Mouse (Mus musculus) embryonic stem cell, embryonic (primary cell): ENCODE data around the gene Hnrnpr.

Experiments used
- CTCF ChIA-PET, 4 experiments: fragments of 300-600 bp in 2 of 4; fragments of 350-600 bp in 2 of 4; sonication (Branson Sonifier 250); formaldehyde crosslinking; loops; one replicate each; lab custom pipeline; 2022; ENCODE audit warnings: inconsistent platforms in 2 of 4; lab: Charles Lee
- POLR2A ChIA-PET, 4 experiments: fragments of 300-600 bp in 2 of 4; fragments of 350-600 bp in 2 of 4; sonication (Branson Sonifier 250); formaldehyde crosslinking; loops; one replicate each; lab custom pipeline; 2022; ENCODE audit warnings: antibody characterized with exemption in 4 of 4, inconsistent platforms in 1 of 4; lab: Charles Lee

Gene Hnrnpr

GRCm38 (mm10) chr4:136310229-136311041, at the start of gene Hnrnpr:
Gene Hnrnpr (plus strand): TSS chr4:136310942.
- ChIA-PET POLR2A (interaction anchor here (0.5 to 3.3 kb wide), 37 partner anchors 10 to 1650 kb away, joined by 3 to 21 read pairs (median 3); partner anchors contain the start of genes Asap3 (in 2 of the 4), Tcea3 (in 2 of the 4) and Zfp46 (in 1 of the 4)), CTCF (interaction anchor here in 2 of 4 experiments (0.5 to 0.7 kb wide), 3 partner anchors 50 to 67 kb away, joined by 3 to 9 read pairs (median 3); no protein-coding TSS in a partner anchor)

DNA sequence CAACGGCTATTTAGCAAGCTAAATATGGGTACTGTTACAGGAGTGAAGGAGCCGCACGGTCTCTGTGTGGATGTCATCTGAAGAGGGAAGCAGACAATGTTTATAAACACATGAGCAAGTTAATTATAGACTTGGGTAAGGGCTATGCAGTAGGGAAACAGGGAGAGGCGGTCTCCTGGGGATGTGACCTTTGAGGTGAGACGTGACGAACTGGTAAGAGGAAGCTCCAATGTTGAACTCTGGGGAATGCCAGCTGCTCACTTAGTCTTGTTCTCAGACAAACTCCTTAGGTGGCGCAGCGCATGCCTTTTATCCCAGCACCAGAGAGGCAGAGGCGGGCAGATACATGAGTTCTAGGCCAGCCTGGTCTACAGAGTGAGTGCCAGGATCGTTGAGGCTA, 48.8 kb upstream of the Hnrnpr start:
- ChIA-PET POLR2A (interaction anchor here in 2 of 4 experiments (1.1 to 2.0 kb wide), 4 partner anchors 10 to 28 kb away, joined by 3 to 5 read pairs (median 4); partner anchors contain the start of gene Tcea3 (in 1 of the 2)), CTCF (interaction anchor here in 2 of 4 experiments (0.5 to 4.5 kb wide), 3 partner anchors 21 to 43 kb away, joined by 3 to 46 read pairs (median 19); no protein-coding TSS in a partner anchor)

DNA sequence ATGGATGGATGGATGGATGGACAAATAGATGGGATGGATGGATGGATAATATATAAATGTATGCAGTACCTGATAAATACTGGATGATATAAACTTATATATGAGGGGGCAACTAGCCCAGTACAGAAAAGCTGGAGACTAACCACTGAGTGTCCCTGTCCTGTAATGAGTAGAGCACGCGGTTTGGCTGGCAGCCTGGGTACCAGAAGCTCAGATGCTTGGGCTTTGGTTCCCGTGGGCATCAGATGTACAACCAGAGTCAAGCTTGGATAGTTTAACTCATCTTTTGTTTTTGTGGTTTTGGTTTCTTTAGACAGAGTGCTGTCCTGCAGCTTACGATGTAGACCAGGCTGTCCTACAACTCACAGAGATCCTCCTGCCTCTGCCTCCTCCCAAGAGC, 47.2 kb upstream of the Hnrnpr start:
- ChIA-PET CTCF (interaction anchor here in 3 of 4 experiments (0.6 to 1.0 kb wide), 5 partner anchors 8 to 1488 kb away, joined by 3 read pairs; partner anchors contain the start of gene Kdm1a (in 1 of the 3)), POLR2A (interaction anchor here in 2 of 4 experiments (0.8 to 2.3 kb wide), 5 partner anchors 11 to 46 kb away, joined by 3 to 12 read pairs (median 3); partner anchors contain the start of gene Tcea3 (in 1 of the 2))

DNA sequence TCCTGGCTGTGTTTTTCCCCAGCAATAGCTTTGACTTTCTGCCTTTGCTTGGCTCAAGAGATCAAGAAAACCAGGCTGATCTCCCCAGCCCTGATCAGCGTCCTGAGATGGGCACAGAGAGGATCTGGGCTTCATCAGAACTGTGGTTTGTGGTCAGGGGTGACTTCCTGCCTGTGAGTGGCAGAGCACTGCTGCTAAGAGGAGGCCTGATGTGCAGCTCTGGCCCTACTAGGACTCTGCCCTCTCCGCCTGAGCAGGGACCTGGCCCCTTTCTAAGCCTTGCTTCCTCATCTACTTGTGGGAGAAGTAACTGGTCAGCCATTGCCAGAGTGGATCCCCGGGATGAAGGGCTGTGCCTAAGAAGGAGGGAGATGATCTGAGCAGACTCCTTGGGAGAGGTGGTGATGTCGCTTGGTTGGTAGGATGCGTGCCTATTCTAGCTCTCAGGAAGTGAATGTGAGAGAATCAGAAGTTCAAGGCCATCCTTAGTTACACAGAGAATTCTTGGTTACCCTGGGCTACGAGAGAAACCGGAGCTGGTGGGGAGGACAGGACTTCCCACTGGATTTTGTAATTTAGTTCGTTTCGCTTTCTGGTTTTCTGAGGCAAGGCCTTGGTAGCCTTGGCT, 43.9 kb upstream of the Hnrnpr start:
- CTCF ChIA-PET: interaction anchor here in 1 of 4 experiments (1.6 kb wide), 1 partner anchor 23 kb away, joined by 4 read pairs; no protein-coding TSS in a partner anchor
- POLR2A ChIA-PET: interaction anchor here in 2 of 4 experiments (0.6 to 1.0 kb wide), 2 partner anchors 62 to 303 kb away, joined by 3 to 4 read pairs; partner anchors contain the start of gene Gale (in 1 of the 2)

GRCm38 (mm10) chr4:136268912-136269311, 41.8 kb upstream of the Hnrnpr start:
- ChIA-PET CTCF (interaction anchor here in 2 of 4 experiments (0.6 to 1.0 kb wide), 2 partner anchors 8 to 337 kb away, joined by 3 read pairs; no protein-coding TSS in a partner anchor), POLR2A (interaction anchor here in 1 of 4 experiments (0.6 kb wide), 1 partner anchor 42 kb away, joined by 3 read pairs; the partner anchor contains the start of gene Hnrnpr)

DNA sequence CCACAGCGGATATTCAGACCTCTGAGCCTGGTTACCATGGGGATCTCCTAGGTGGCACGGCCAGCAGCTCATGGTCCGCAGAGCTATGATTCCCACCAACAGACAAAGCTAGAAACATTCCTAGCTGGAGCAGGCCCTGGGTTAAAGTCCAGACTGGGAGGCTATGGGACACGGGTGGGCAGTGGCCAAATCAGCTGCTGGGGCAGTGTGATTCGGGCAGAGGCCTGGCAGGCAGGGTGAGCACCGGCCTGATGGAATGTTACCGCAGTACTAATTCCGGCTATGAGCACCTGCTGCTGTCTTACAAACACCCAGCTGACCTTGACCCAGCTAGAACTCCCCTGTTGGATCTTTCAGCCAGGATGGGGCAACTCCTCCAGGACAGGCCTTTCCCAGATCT, 40.1 kb upstream of the Hnrnpr start:
- CTCF ChIA-PET: interaction anchor here (0.5 to 1.9 kb wide), 16 partner anchors 10 to 217 kb away, joined by 3 to 8 read pairs (median 3); partner anchors contain the start of gene Tcea3 (in 2 of the 4)

GRCm38 (mm10) chr4:136281097-136281496, 29.6 kb upstream of the Hnrnpr start:
- ChIA-PET CTCF (interaction anchor here in 2 of 4 experiments (0.6 to 1.4 kb wide), 5 partner anchors 10 to 42 kb away, joined by 3 to 10 read pairs (median 5); no protein-coding TSS in a partner anchor), POLR2A (interaction anchor here in 3 of 4 experiments (0.6 to 2.0 kb wide), 8 partner anchors 9 to 133 kb away, joined by 3 to 5 read pairs (median 4); no protein-coding TSS in a partner anchor)

More for the DNA sequence above, 40.1 kb upstream of the Hnrnpr start:
- POLR2A ChIA-PET: interaction anchor here in 3 of 4 experiments (0.6 to 1.6 kb wide), 8 partner anchors 11 to 214 kb away, joined by 3 to 9 read pairs (median 4); partner anchors contain the start of gene Tcea3 (in 1 of the 3)

DNA sequence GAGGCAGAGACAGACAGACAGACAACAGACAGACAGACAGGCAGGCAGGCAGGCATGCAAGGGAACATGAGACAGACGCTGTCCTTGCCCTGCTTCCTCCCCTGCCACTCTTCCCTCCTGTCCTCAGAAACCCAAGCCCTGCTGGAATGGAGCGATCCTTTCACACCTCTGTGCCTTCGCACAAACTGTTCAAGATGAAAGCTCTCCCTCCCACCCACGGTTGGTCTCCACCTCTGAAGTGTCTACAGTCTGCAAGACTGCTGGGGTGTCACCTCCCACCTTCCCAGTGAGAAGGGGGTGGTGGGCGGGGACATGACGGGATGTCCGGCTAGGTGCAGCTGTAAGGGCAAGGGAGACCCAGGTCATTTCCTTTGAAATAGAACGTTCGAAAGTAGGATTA, 29.1 kb upstream of the Hnrnpr start:
- ChIA-PET POLR2A (interaction anchor here in 3 of 4 experiments (0.6 to 2.0 kb wide), 11 partner anchors 8 to 1180 kb away, joined by 3 to 5 read pairs (median 3); no protein-coding TSS in a partner anchor), CTCF (interaction anchor here in 1 of 4 experiments (0.9 to 1.4 kb wide), 4 partner anchors 11 to 43 kb away, joined by 3 to 6 read pairs (median 4); no protein-coding TSS in a partner anchor)

DNA sequence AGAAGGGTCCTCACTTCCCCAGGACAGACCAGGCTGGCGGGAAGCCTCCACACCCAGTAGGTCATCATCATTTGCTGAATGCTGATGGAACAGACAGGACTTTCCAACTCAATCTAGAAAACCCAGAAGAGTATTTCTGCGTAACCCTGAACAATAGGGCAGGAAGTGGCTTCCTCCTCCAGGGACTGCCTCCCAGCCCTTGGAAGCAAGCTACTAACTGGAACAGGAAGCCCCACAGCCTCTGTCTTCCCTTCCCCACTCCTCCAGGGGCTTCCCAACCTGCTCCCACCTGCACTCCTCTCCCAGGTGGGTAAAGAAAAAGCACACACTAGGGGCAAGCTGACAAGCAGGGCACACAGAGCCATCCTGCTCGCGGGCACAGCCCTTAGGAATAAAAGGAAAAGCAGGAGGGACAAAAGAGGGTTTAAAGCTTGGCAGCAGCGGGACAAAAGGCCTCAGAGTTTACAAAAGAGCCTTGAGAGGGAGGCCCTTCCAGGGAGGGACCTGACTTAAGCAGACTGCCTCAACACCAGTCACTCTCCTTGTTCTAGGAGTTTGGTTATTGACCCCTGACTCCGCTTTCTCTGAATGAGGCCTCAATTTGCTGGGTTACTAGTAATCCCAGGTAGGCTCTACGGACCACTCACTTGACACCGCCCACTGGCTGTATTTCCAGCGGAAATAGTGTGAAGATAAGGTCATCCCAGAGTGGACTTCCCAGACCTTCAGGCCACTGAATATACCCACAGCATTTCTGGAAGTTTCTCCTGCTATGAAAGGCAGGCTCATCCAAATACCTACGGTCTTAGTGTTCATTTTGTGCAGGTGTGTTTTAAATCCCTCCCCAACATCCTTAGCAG, 27.9 kb upstream of the Hnrnpr start:
- ChIA-PET POLR2A (interaction anchor here in 3 of 4 experiments (0.7 to 1.3 kb wide), 6 partner anchors 12 to 280 kb away, joined by 3 to 5 read pairs (median 3); no protein-coding TSS in a partner anchor), CTCF (interaction anchor here in 1 of 4 experiments (0.7 kb wide), 1 partner anchor 493 kb away, joined by 4 read pairs; no protein-coding TSS in a partner anchor)

- ChIA-PET CTCF (no interaction called here), POLR2A (no interaction called here)
Observed at GRCm38 (mm10) chr4:136283783-136284182, 27.0 kb upstream of the Hnrnpr start.

DNA sequence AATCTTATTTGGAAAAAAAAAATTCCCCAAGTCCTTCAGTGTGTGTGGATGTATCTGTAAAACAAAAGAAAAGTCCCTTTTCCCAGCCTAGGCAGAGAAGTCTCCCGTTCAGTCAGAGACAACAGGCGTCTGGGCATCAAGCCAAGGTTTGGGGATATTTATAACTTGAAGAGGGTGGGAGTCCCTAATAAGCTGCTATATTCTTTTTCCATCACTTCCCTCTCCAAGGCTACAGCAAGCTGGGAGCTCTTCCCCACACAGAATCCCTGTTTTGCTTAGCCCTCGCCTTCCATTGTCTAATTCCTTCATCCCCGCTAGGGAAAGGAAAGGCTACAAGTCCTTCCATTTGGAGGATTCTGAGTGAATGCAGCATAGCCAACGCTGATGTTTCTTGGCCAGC, 26.3 kb upstream of the Hnrnpr start, which contains the start of gene Zfp46:
TSS of gene Zfp46 (plus strand) at position 229 of the 400 bp plus-strand sequence.
- POLR2A ChIA-PET: interaction anchor here in 2 of 4 experiments (1.1 to 2.3 kb wide), 12 partner anchors 10 to 263 kb away, joined by 3 to 19 read pairs (median 6); partner anchors contain the start of genes Hnrnpr (in 2 of the 2), Eloa (in 1 of the 2), Rpl11 (in 1 of the 2) and Tcea3 (in 1 of the 2)
- CTCF ChIA-PET: interaction anchor here in 2 of 4 experiments (1.7 to 2.2 kb wide), 4 partner anchors 12 to 112 kb away, joined by 7 to 23 read pairs (median 14); partner anchors contain the start of gene E2f2 (in 1 of the 2)

DNA sequence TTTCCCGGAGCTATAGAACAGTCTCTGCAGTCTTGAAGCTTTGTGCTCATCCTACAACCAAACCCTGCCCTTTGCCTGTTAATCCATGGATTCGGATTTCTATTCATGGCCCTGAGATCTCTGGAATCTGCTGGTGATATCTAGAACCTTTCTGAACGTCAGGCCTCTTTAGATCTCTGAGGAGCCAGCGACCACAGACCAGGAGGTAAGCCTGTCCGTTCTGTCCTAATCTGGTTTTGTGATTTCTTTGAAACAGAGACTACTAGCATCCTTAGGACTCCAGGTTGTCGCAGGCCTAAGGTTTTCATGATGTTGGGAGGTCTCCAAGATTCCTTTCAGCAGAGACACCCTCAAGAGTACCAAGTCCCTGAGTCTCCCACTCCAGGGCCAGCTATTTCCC, 25.9 kb upstream of the Hnrnpr start:
- POLR2A ChIA-PET: interaction anchor here in 3 of 4 experiments (0.6 to 2.3 kb wide), 45 partner anchors 8 to 761 kb away, joined by 3 to 19 read pairs (median 4); partner anchors contain the start of genes Hnrnpr (in 3 of the 3), Rpl11 (in 2 of the 3), Eloa (in 1 of the 3) and Fuca1 (in 1 of the 3)
- CTCF ChIA-PET: interaction anchor here in 3 of 4 experiments (0.6 to 2.2 kb wide), 18 partner anchors 8 to 1293 kb away, joined by 3 to 23 read pairs (median 5); partner anchors contain the start of genes E2f2 (in 1 of the 3) and Kdm1a (in 1 of the 3)

- POLR2A ChIA-PET: interaction anchor here (0.5 to 2.3 kb wide), 64 partner anchors 8 to 760 kb away, joined by 3 to 19 read pairs (median 4); partner anchors contain the start of genes Hnrnpr (in 3 of the 4), Rpl11 (in 2 of the 4), Tcea3 (in 2 of the 4) and E2f2 (in 1 of the 4)
- CTCF ChIA-PET: interaction anchor here in 3 of 4 experiments (0.6 to 2.2 kb wide), 26 partner anchors 9 to 1294 kb away, joined by 3 to 23 read pairs (median 4); partner anchors contain the start of genes E2f2 (in 1 of the 3) and Kdm1a (in 1 of the 3)
Observed at GRCm38 (mm10) chr4:136285348-136285810, 25.4 kb upstream of the Hnrnpr start.

DNA sequence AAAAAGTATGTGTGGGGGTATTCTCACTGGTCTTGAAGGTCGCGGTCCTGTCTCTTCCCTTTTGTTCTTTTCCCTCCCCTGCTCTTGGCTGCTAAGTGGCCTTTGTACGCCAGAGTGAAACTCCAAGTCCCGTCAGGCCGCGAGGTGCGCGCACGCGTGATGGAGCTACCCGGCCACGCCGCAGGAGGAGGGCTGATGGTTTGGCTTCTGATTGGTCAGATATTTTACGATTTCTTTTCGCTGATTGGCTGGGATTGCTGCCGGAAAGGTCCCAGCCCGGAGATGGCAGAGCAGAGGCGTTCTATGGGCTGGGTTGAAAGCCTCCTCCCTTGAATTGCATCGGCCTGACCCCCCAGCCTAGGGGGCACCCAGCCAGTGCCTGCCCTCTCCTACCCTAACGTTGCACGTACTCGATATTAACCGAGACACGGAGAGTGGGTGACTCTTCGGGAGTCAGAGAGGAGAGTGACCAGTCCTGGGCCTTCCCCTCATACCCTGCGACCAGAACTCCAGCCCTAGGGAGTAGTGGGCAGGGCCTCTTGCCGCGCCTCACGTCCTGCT, 24.9 kb upstream of the Hnrnpr start:
- ChIA-PET CTCF (interaction anchor here in 3 of 4 experiments (0.6 to 2.2 kb wide), 23 partner anchors 9 to 396 kb away, joined by 3 to 23 read pairs (median 4); partner anchors contain the start of genes E2f2 (in 1 of the 3) and Kdm1a (in 1 of the 3)), POLR2A (interaction anchor here (0.5 to 2.3 kb wide), 60 partner anchors 9 to 760 kb away, joined by 3 to 19 read pairs (median 4); partner anchors contain the start of genes Hnrnpr (in 3 of the 4), Rpl11 (in 2 of the 4), Tcea3 (in 2 of the 4) and E2f2 (in 1 of the 4))
